Mouse (Mus musculus) testis, adult 2 months (tissue): ENCODE results near the gene Dusp27.

ENCODE experiments used
- CTCF ChIP-seq: fragments of 200-500 bp; IDR thresholded peaks from 2 replicates; pipeline ENCODE4 v1.5.1; 2012; ENCODE audit warnings: low read depth, mild to moderate bottlenecking, inconsistent platforms, low read length, moderate library complexity; ENCODE audit not compliant: control insufficient read depth, insufficient read depth, insufficient replicate concordance
- POLR2A ChIP-seq: fragments of 200-500 bp; IDR thresholded peaks from 2 replicates; pipeline ENCODE4 v1.6.1; 2012; ENCODE audit warnings: low read depth, mild to moderate bottlenecking, inconsistent platforms, low read length, moderate library complexity; ENCODE audit not compliant: control insufficient read depth

- TF ChIP-seq CTCF (no peak), POLR2A (no peak)
Measured at GRCm38 (mm10) chr1:166139620-166140184, 12.0 kb upstream of the Dusp27 start.
